Mouse (Mus musculus) forebrain, postnatal 0 days (tissue): ENCODE measurements at regions not wholly inside any gene's neighbourhood (a gene's known extent, or its start where the extent isn't known, plus 50 kb on each side); places are given as distances from the start of the nearest gene placed in this dataset.

Experiments
- ATAC-seq: fragments of 200-750 bp; cut with Nextera tagmentation; 2 replicates; pipeline ENCODE4 v1.8.0; 2017; ENCODE audit warnings: mild to moderate bottlenecking, moderate library complexity
- DNase-seq: peaks from one replicate; pipeline ENCODE4 v3.0.0-alpha.2; 2015
- H3K27ac ChIP-seq: fragments of 300-500 bp; sonication (generic); 2 replicates; pipeline ENCODE4 v1.5.1; 2014; ENCODE audit warnings: low read depth, mild to moderate bottlenecking, antibody characterized with exemption, low read length, moderate library complexity, mixed read lengths
- H3K27me3 ChIP-seq: fragments of 300-500 bp; sonication (generic); 2 replicates; pipeline ENCODE4 v1.6.1; 2014; ENCODE audit warnings: mild to moderate bottlenecking, low read length, mixed read lengths; ENCODE audit not compliant: insufficient read depth
- H3K36me3 ChIP-seq: fragments of 300-500 bp; sonication (generic); 2 replicates; pipeline ENCODE4 v1.6.1; 2014; ENCODE audit warnings: mild to moderate bottlenecking, moderate library complexity; ENCODE audit not compliant: insufficient read depth
- H3K4me1 ChIP-seq: fragments of 300-500 bp; sonication (generic); 2 replicates; pipeline ENCODE4 v1.6.1; 2014; ENCODE audit warnings: antibody characterized with exemption; ENCODE audit not compliant: insufficient read depth
- H3K4me2 ChIP-seq: fragments of 300-500 bp; sonication (generic); 2 replicates; pipeline ENCODE4 v1.6.1; 2014; ENCODE audit warnings: low read depth, mild to moderate bottlenecking, moderate library complexity
- H3K4me3 ChIP-seq: fragments of 300-500 bp; sonication (generic); 2 replicates; pipeline ENCODE4 v1.5.1; 2014; ENCODE audit warnings: low read depth, low read length, mixed read lengths
- H3K9ac ChIP-seq: fragments of 300-500 bp; sonication (generic); 2 replicates; pipeline ENCODE4 v1.6.1; 2014; ENCODE audit warnings: mild to moderate bottlenecking
- H3K9me3 ChIP-seq: fragments of 300-500 bp; sonication (generic); 2 replicates; pipeline ENCODE4 v1.6.1; 2016; ENCODE audit warnings: low read length
- CTCF ChIP-seq: sonication (generic); IDR thresholded peaks from 2 replicates; pipeline ENCODE4 v1.5.1; 2016; ENCODE audit warnings: antibody characterized with exemption, control low read depth, low read depth
- WGBS: fragments of 180-500 bp; shearing (Covaris S2); extraction: QIAGEN DNeasy Blood & Tissue Kit; methylation state at CpG from one replicate; pipeline ENCODE4 v1.1.7; 2014; 5-methylcytosine and 5-hydroxymethylcytosine counted together

GRCm38 (mm10) chr8:109249256-109249655, 244.6 kb upstream of the Pmfbp1 start:
- Histone ChIP-seq H3K4me2 (peak overlapping the region; percentile 60), H3K9me3 (no peaks in the 10 kb centered on the region), H3K27me3 (no peaks in the 10 kb centered on the region), H3K9ac (peak overlapping the region; percentile 62), H3K4me3 (peak overlapping the region; percentile 46), H3K4me1 (no peaks in the 10 kb centered on the region), H3K36me3 (no peaks in the 10 kb centered on the region), H3K27ac (peak overlapping the region; percentile 89)
- WGBS, result 15% methylated on average over 12 of the region's 12 CpGs
- ATAC-seq (no peak), DNase-seq (peak; percentile 72)
- no peak for TF ChIP-seq CTCF

GRCm38 (mm10) chr8:109249691-109250090, 244.1 kb upstream of the Pmfbp1 start:
- Histone ChIP-seq H3K9me3 (no peaks in the 10 kb centered on the region), H3K4me3 (peak overlapping the region; percentile 46), H3K4me1 (no peaks in the 10 kb centered on the region), H3K27me3 (no peaks in the 10 kb centered on the region), H3K9ac (peak overlapping the region; percentile 62), H3K27ac (peak overlapping the region; percentile 89), H3K4me2 (peak overlapping the region; percentile 60), H3K36me3 (no peaks in the 10 kb centered on the region)
- WGBS, result 10% methylated on average over 9 of the region's 9 CpGs
- ATAC-seq, result no peak
- TF ChIP-seq CTCF, result no peak
- DNase-seq, result peak; percentile 63

- peak overlapping the region; percentile 89 for H3K27ac ChIP-seq
- 18% methylated on average over 8 of the region's 8 CpGs for WGBS
- H3K27me3 ChIP-seq, result no peaks in the 10 kb centered on the region; the same call in 1 of the 2 replicates
- H3K9me3 ChIP-seq, result no peaks in the 10 kb centered on the region
- TF ChIP-seq CTCF, result no peak
- DNase-seq (no peak), ATAC-seq (no peak)
- no peaks in the 10 kb centered on the region for H3K4me1 ChIP-seq
- H3K4me3 ChIP-seq, result peak overlapping the region; percentile 46
- H3K9ac ChIP-seq, result peak overlapping the region; percentile 62
- H3K36me3 ChIP-seq, result no peaks in the 10 kb centered on the region
- peak overlapping the region; percentile 60 for H3K4me2 ChIP-seq
Measured at GRCm38 (mm10) chr8:109250551-109250950, 243.3 kb upstream of the Pmfbp1 start.

- H3K4me1 ChIP-seq, result no peaks in the 10 kb centered on the region
- WGBS, result 16% methylated on average over 24 of the region's 24 CpGs
Measured at GRCm38 (mm10) chr8:109251360-109251798, 242.4 kb upstream of the Pmfbp1 start.

GRCm38 (mm10) chr8:109252404-109252803, 241.4 kb upstream of the Pmfbp1 start:
- H3K9ac ChIP-seq, result no peak overlapping the region
- H3K27ac ChIP-seq, result no peak overlapping the region
- no peaks in the 10 kb centered on the region for H3K4me1 ChIP-seq
- no peaks in the 10 kb centered on the region; the same call in 1 of the 2 replicates for H3K27me3 ChIP-seq
- WGBS, result 18% methylated on average over 4 of the region's 4 CpGs
- H3K4me2 ChIP-seq, result no peak overlapping the region
- no peak for ATAC-seq
- no peak overlapping the region for H3K4me3 ChIP-seq
- DNase-seq, result peak; percentile 60
- H3K9me3 ChIP-seq, result no peaks in the 10 kb centered on the region
- H3K36me3 ChIP-seq, result no peaks in the 10 kb centered on the region
- no peak for TF ChIP-seq CTCF

More at GRCm38 (mm10) chr8:109251360-109251798, 242.4 kb upstream of the Pmfbp1 start:
- DNase-seq, result peak; percentile 90
- peak overlapping the region; percentile 60 for H3K4me2 ChIP-seq
- TF ChIP-seq CTCF, result no peak
- peak; percentile 79 for ATAC-seq
- no peaks in the 10 kb centered on the region for H3K9me3 ChIP-seq
- no peaks in the 10 kb centered on the region; the same call in 1 of the 2 replicates for H3K27me3 ChIP-seq
- H3K9ac ChIP-seq, result peak overlapping the region; percentile 62
- H3K36me3 ChIP-seq, result no peaks in the 10 kb centered on the region
- peak overlapping the region; percentile 46 for H3K4me3 ChIP-seq
- peak overlapping the region; percentile 89 for H3K27ac ChIP-seq

- ATAC-seq (no peak), DNase-seq (peak; percentile 68)
- Histone ChIP-seq H3K4me3 (no peak overlapping the region), H3K36me3 (no peaks in the 10 kb centered on the region), H3K9me3 (no peaks in the 10 kb centered on the region), H3K27ac (no peak overlapping the region), H3K9ac (no peak overlapping the region), H3K27me3 (no peaks in the 10 kb centered on the region), H3K4me2 (no peak overlapping the region), H3K4me1 (no peaks in the 10 kb centered on the region)
- peak; percentile 69 for TF ChIP-seq CTCF
- 15% methylated on average over 5 of the region's 5 CpGs for WGBS
Measured at GRCm38 (mm10) chr8:109279129-109279528, 214.7 kb upstream of the Pmfbp1 start.

GRCm38 (mm10) chr8:109280540-109280939, 213.3 kb upstream of the Pmfbp1 start:
- no peak for TF ChIP-seq CTCF
- Histone ChIP-seq H3K27ac (no peak overlapping the region), H3K36me3 (no peaks in the 10 kb centered on the region), H3K4me2 (no peak overlapping the region), H3K27me3 (no peaks in the 10 kb centered on the region), H3K9me3 (no peaks in the 10 kb centered on the region), H3K9ac (no peak overlapping the region), H3K4me3 (no peak overlapping the region), H3K4me1 (no peaks in the 10 kb centered on the region)
- DNase-seq (no peak), ATAC-seq (no peak)
- whole genome bisulfite sequencing, result 83% methylated on average over 2 of the region's 2 CpGs
